7 mouse cellular contexts compared by ENCODE assay signal in the genomic region with DNA sequence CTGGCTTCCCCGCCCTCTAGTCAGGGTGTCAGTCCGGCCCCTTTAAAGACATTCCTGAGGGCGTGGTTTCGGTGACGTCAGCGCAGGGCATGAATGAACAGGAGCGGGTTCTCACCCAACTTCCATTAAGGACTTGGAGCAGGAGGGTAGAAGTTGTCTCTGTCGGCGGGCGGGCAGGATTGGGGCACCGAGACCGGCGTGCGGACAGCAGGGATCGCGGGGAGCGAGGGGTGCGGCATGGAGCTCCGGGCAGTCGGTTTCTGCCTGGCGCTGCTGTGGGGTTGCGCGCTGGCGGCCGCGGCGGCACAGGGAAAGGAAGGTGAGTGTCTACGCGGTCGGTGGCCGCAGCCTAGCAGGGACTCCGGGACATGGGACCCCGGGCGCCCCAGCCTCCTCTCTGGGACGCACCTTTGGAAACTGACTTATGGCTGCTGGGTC. TPM values are rescaled to one million over a fixed set of nuclear protein-coding genes. Genes with fewer than 3 reads are reported as not detected.
DNase-seq lines count a peak whose midpoint lies in the region; ATAC-seq lines count a peak whose summit lies in the region.

A gene (plus strand): TSS at position 125 of the 438 bp plus-strand sequence.

- peak within 1 kb of the TSS; percentile 30; the same call in 1 of the 2 replicates for H3K27ac ChIP-seq in intestine, embryonic 14.5 days (ENCODE audit: low read depth)

- H3K9me3 ChIP-seq in intestine, embryonic 14.5 days (ENCODE audit: control insufficient read depth, low read length), result no peaks in the 10 kb centered on the region

- H3K4me2 ChIP-seq in intestine, embryonic 14.5 days (ENCODE audit: low read length), result peak within 1 kb of the TSS; percentile 95

- H3K36me3 ChIP-seq in intestine, embryonic 14.5 days (ENCODE audit: control insufficient read depth, insufficient read depth, low read length), result no peaks in the 10 kb centered on the region

- peaks cover 9% of the 10 kb centered on the region; the same call in 1 of the 2 replicates for H3K4me1 ChIP-seq in intestine, embryonic 14.5 days (replicated peaks; ENCODE audit: control insufficient read depth, insufficient read depth, low read length)

- peak within 1 kb of the TSS; percentile 68 for H3K9ac ChIP-seq in intestine, embryonic 14.5 days (ENCODE audit: low read length)

- ATAC-seq in common myeloid progenitor, adult 5-6 weeks (replicated peaks; ENCODE audit: low read depth, poor library complexity, severe bottlenecking), result peak; percentile 26; the same call in 1 of the 2 replicates
- peak; percentile 67; the same call in 1 of the 2 replicates for ATAC-seq in intestine, embryonic 14.5 days (replicated peaks; ENCODE audit: low FRiP score, low TSS enrichment, low read depth)
- 0 out of 2 replicates have a peak, but pooled peaks have one; percentile 20 for ATAC-seq in megakaryocyte, adult 5-6 weeks (ENCODE audit: poor library complexity, severe bottlenecking)

- peak within 1 kb of the TSS; percentile 68 for H3K4me3 ChIP-seq in intestine, embryonic 14.5 days (ENCODE audit: low read depth, low read length)

- under 1% methylated on average over 35 of the region's 35 CpGs for WGBS in intestine, embryonic 14.5 days

- H3K27me3 ChIP-seq in intestine, embryonic 14.5 days (replicated peaks; ENCODE audit: control insufficient read depth, insufficient read depth, low read length), result peaks cover 15% of the 10 kb centered on the region

- peak; percentile 90 for DNase-seq in adrenal gland, adult 8-10 months
- DNase-seq in gastrocnemius, postnatal 10 days, result peak; percentile 72
- DNase-seq in intestine, embryonic 14.5 days (ENCODE audit: low spot score), result peak; percentile 94
- DNase-seq in left cerebral cortex, adult 9 months (ENCODE audit: low spot score in 2 of 2), result peak; percentile 15 to 70
- peak; percentile 49 to 59 for DNase-seq in right cerebral cortex, postnatal 36 days (ENCODE audit: low spot score in 2 of 2)

RNA-seq across cellular contexts. Expression of the gene that starts here (rescaled TPM):
- total RNA-seq in adrenal gland, adult 8-10 months (2022), result 10 to 100 TPM; 11.4 to 21.1 (median 16.2) TPM
- total RNA-seq in common myeloid progenitor, adult 5-6 weeks (2017), result 0.29 and 1.2 TPM in 2 replicates
- 1 to 10 TPM; 3.9 to 5.9 TPM for total RNA-seq in gastrocnemius, postnatal 10 days (2021)
- polyA plus RNA-seq in intestine, embryonic 14.5 days (2014; fragmentation: Nextera tagmentation; extraction: Ambion mirVana), result 3.4 and 3.5 TPM in 2 replicates
- total RNA-seq in megakaryocyte, adult 5-6 weeks (2015), result 1.1 TPM in 2 replicates
- 1.3 and 2.1 TPM in 2 replicates for total RNA-seq in megakaryocyte, adult 5-6 weeks (2017)

Comparison
In these comparisons a context has a peak if more than half of its experiments do, and no peak if none do; other contexts are left out.
1. Peak in every context shown above with its lines: DNase-seq, ATAC-seq, H3K4me3 ChIP-seq and H3K27ac ChIP-seq.
2. DNase-seq: peak in every context shown above with its lines; median percentile 94 in intestine, embryonic 14.5 days; 90 in adrenal gland, adult 8-10 months; 72 in gastrocnemius, postnatal 10 days; 54 in right cerebral cortex, postnatal 36 days; 42 in left cerebral cortex, adult 9 months.